Mouse (Mus musculus) heart, postnatal 0 days (tissue): ENCODE measurements at regions not wholly inside any gene's neighbourhood (a gene's known extent, or its start where the extent isn't known, plus 50 kb on each side); places are given as distances from the start of the nearest gene placed in this dataset.

Experiments
- CTCF ChIP-seq: IDR thresholded peaks from 2 replicates; pipeline ENCODE4 v1.5.1; 2016; ENCODE audit warnings: antibody characterized with exemption, control low read depth, low read depth
- EP300 ChIP-seq: IDR thresholded peaks from 2 replicates; pipeline ENCODE4 v1.6.1; 2016; ENCODE audit warnings: antibody characterized with exemption, low read depth

GRCm38 (mm10) chrX:14356466-14357030 is 145.6 kb downstream of the H2al1n start:
- TF ChIP-seq CTCF = no peak
- TF ChIP-seq EP300 = no peak
